Mouse (Mus musculus): Measurements from ENCODE around the gene Ulk2. TPM values are rescaled to one million over a fixed set of nuclear protein-coding genes. Genes with fewer than 3 reads are reported as not detected.

The Ulk2 gene
- polyA plus RNA-seq (2011; ENCODE audit: insufficient read depth, insufficient read length, low replicate concordance, missing spikeins) = 4.6 and 7.2 TPM in 2 replicates

- under 1% methylated on average over 58 of the region's 58 CpGs for WGBS
- TF ChIP-seq POLR2A (IDR thresholded peaks at IDR 0.05; ENCODE audit: borderline replicate concordance, control insufficient read depth, low read depth, low read length) (peak; percentile 99), CTCF (IDR thresholded peaks at IDR 0.05; ENCODE audit: control insufficient read depth, insufficient read depth, low read length) (peak; percentile 26; the same call in 1 of the 2 replicates)
- Histone ChIP-seq H3K27ac (ENCODE audit: control insufficient read depth, insufficient read depth, low read depth, low read length, poor library complexity) (peak within 1 kb of the TSS; percentile 99), H3K4me1 (ENCODE audit: control insufficient read depth, insufficient read depth, low read length) (peaks cover 2% of the 10 kb centered on the region; the same call in 1 of the 2 replicates), H3K4me3 (replicated peaks; ENCODE audit: control insufficient read depth, low read depth, low read length) (peak within 1 kb of the TSS; percentile 72)
Observed at GRCm38 (mm10) chr11:61854988-61855411, at the start of gene Ulk2. Gene Ulk2, minus strand, starts transcription at chr11:61855073.

GRCm38 (mm10) chr11:61882183-61882582 is 27.3 kb upstream of the Ulk2 start:
- Histone ChIP-seq H3K4me1 (ENCODE audit: control insufficient read depth, insufficient read depth, low read length) (no peaks in the 10 kb centered on the region; the same call in 1 of the 2 replicates), H3K27ac (ENCODE audit: control insufficient read depth, insufficient read depth, low read depth, low read length, poor library complexity) (no peak overlapping the region), H3K4me3 (replicated peaks; ENCODE audit: control insufficient read depth, low read depth, low read length) (no peak overlapping the region)
- whole genome bisulfite sequencing = 58% methylated on average over 5 of the region's 5 CpGs
- TF ChIP-seq CTCF (IDR thresholded peaks at IDR 0.05; ENCODE audit: control insufficient read depth, insufficient read depth, low read length) (no peak), POLR2A (IDR thresholded peaks at IDR 0.05; ENCODE audit: borderline replicate concordance, control insufficient read depth, low read depth, low read length) (no peak)

GRCm38 (mm10) chr11:61879921-61880320 is 25.0 kb upstream of the Ulk2 start:
- Histone ChIP-seq H3K4me1 (ENCODE audit: control insufficient read depth, insufficient read depth, low read length) (no peaks in the 10 kb centered on the region; the same call in 1 of the 2 replicates), H3K27ac (ENCODE audit: control insufficient read depth, insufficient read depth, low read depth, low read length, poor library complexity) (no peak overlapping the region), H3K4me3 (replicated peaks; ENCODE audit: control insufficient read depth, low read depth, low read length) (no peak overlapping the region)
- no peak for TF ChIP-seq POLR2A (IDR thresholded peaks at IDR 0.05; ENCODE audit: borderline replicate concordance, control insufficient read depth, low read depth, low read length)
- no peak for TF ChIP-seq CTCF (IDR thresholded peaks at IDR 0.05; ENCODE audit: control insufficient read depth, insufficient read depth, low read length)

- WGBS = 93% methylated on average over 5 of the region's 5 CpGs
- TF ChIP-seq POLR2A (IDR thresholded peaks at IDR 0.05; ENCODE audit: borderline replicate concordance, control insufficient read depth, low read depth, low read length) = no peak
- no peak for TF ChIP-seq CTCF (IDR thresholded peaks at IDR 0.05; ENCODE audit: control insufficient read depth, insufficient read depth, low read length)
Observed at GRCm38 (mm10) chr11:61871881-61872280, 17.0 kb upstream of the Ulk2 start.

GRCm38 (mm10) chr11:61866856-61867255 is 12.0 kb upstream of the Ulk2 start:
- no peak for TF ChIP-seq CTCF (IDR thresholded peaks at IDR 0.05; ENCODE audit: control insufficient read depth, insufficient read depth, low read length)
- no peak for TF ChIP-seq POLR2A (IDR thresholded peaks at IDR 0.05; ENCODE audit: borderline replicate concordance, control insufficient read depth, low read depth, low read length)
- H3K4me3 ChIP-seq (replicated peaks; ENCODE audit: control insufficient read depth, low read depth, low read length) = no peak overlapping the region
- H3K4me1 ChIP-seq (ENCODE audit: control insufficient read depth, insufficient read depth, low read length) = peaks cover 1% of the 10 kb centered on the region; the same call in 1 of the 2 replicates
- no peak overlapping the region for H3K27ac ChIP-seq (ENCODE audit: control insufficient read depth, insufficient read depth, low read depth, low read length, poor library complexity)

More at GRCm38 (mm10) chr11:61871881-61872280, 17.0 kb upstream of the Ulk2 start:
- no peak overlapping the region for H3K27ac ChIP-seq (ENCODE audit: control insufficient read depth, insufficient read depth, low read depth, low read length, poor library complexity)
- H3K4me3 ChIP-seq (replicated peaks; ENCODE audit: control insufficient read depth, low read depth, low read length) = no peak overlapping the region
- H3K4me1 ChIP-seq (ENCODE audit: control insufficient read depth, insufficient read depth, low read length) = no peaks in the 10 kb centered on the region

- WGBS = 44% methylated on average over 6 of the region's 6 CpGs
- H3K27ac ChIP-seq (ENCODE audit: control insufficient read depth, insufficient read depth, low read depth, low read length, poor library complexity) = no peak overlapping the region
- H3K4me3 ChIP-seq (replicated peaks; ENCODE audit: control insufficient read depth, low read depth, low read length) = no peak overlapping the region
- H3K4me1 ChIP-seq (ENCODE audit: control insufficient read depth, insufficient read depth, low read length) = peaks cover 2% of the 10 kb centered on the region; the same call in 1 of the 2 replicates
- TF ChIP-seq CTCF (IDR thresholded peaks at IDR 0.05; ENCODE audit: control insufficient read depth, insufficient read depth, low read length) (no peak), POLR2A (IDR thresholded peaks at IDR 0.05; ENCODE audit: borderline replicate concordance, control insufficient read depth, low read depth, low read length) (no peak)
Observed at GRCm38 (mm10) chr11:61861781-61862547, 7.1 kb upstream of the Ulk2 start.

- no peak overlapping the region for H3K27ac ChIP-seq (ENCODE audit: control insufficient read depth, insufficient read depth, low read depth, low read length, poor library complexity)
- TF ChIP-seq CTCF (IDR thresholded peaks at IDR 0.05; ENCODE audit: control insufficient read depth, insufficient read depth, low read length) = no peak
- H3K4me3 ChIP-seq (replicated peaks; ENCODE audit: control insufficient read depth, low read depth, low read length) = no peak overlapping the region
- 70% methylated on average over 1 of the region's 1 CpGs for WGBS
- peaks cover 2% of the 10 kb centered on the region; the same call in 1 of the 2 replicates for H3K4me1 ChIP-seq (ENCODE audit: control insufficient read depth, insufficient read depth, low read length)
Observed at GRCm38 (mm10) chr11:61859316-61859715, 4.4 kb upstream of the Ulk2 start.

- Histone ChIP-seq H3K27ac (ENCODE audit: control insufficient read depth, insufficient read depth, low read depth, low read length, poor library complexity) (peak overlapping the region; percentile 99; the same call in 1 of the 2 replicates), H3K4me3 (replicated peaks; ENCODE audit: control insufficient read depth, low read depth, low read length) (peak overlapping the region; percentile 72), H3K4me1 (ENCODE audit: control insufficient read depth, insufficient read depth, low read length) (peaks cover 2% of the 10 kb centered on the region; the same call in 1 of the 2 replicates)
- WGBS = 39% methylated on average over 6 of the region's 6 CpGs
- TF ChIP-seq POLR2A (IDR thresholded peaks at IDR 0.05; ENCODE audit: borderline replicate concordance, control insufficient read depth, low read depth, low read length) (no peak), CTCF (IDR thresholded peaks at IDR 0.05; ENCODE audit: control insufficient read depth, insufficient read depth, low read length) (no peak)
Observed at GRCm38 (mm10) chr11:61855539-61855938, 666 bp upstream of the Ulk2 start.

Measured in bone marrow, adult 2 months (tissue).